22 mouse cellular contexts compared by ENCODE assay signal in the genomic region with DNA sequence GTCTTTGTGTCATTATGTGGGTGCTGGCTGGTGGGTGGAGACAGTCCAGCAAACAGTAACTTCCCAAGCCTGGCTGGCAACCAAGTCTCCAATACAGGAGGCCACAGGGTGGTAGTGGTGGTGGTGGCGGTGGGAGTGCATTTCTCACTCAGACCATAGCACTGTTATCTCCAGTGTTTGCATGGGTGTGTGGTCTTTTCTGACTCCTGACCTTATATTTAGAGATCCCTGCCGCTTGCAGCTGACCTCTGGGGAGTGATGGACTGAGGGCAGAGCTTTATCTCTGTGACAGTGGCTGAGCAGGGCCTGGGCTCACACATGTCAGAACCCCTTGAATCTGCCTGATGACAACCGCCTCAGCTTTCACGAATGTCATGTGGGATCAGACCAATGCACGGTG. TPM values are rescaled to one million over a fixed set of nuclear protein-coding genes. Genes with fewer than 3 reads are reported as not detected.
DNase-seq lines count a peak whose midpoint lies in the region; ATAC-seq and TF ChIP-seq lines count a peak whose summit lies in the region.
"Had no signal": no experiment of that assay in that cellular context is flagged by ENCODE, and none has a peak within 500 bp of the region (broad histone marks: within the 10 kb centered on the region; RNA-seq: fewer than 3 reads in every experiment).

No protein-coding gene starts in this region.

- 31% methylated on average over 5 of the region's 5 CpGs for WGBS in liver, embryonic 12.5 days (ENCODE audit: insufficient replicate concordance)
- 48% methylated on average over 5 of the region's 5 CpGs for WGBS in liver, postnatal 0 days (ENCODE audit: insufficient replicate concordance)
- WGBS in liver, embryonic 13.5 days (ENCODE audit: insufficient replicate concordance): 23% methylated on average over 5 of the region's 5 CpGs

- no peak for TF ChIP-seq CTCF in liver, postnatal 0 days (IDR thresholded peaks at IDR 0.05; ENCODE audit: low read depth)

- no peak overlapping the region for H3K9ac ChIP-seq in liver, embryonic 12.5 days
- H3K9ac ChIP-seq in liver, postnatal 0 days (replicated peaks): no peak overlapping the region
- no peak overlapping the region for H3K9ac ChIP-seq in liver, embryonic 13.5 days
- H3K9ac ChIP-seq: embryonic facial prominence, embryonic 12.5 days; embryonic facial prominence, embryonic 15.5 days; forebrain, embryonic 12.5 days; forebrain, embryonic 15.5 days; hindbrain, embryonic 12.5 days; hindbrain, embryonic 15.5 days had no signal

- peak; percentile 82 for DNase-seq in heart, adult 11 months
- no peak for DNase-seq in heart, adult 8-10 months (ENCODE audit: low spot score)
- no peak for DNase-seq in liver, postnatal 0 days
- no peak for DNase-seq in liver, embryonic 13.5 days
- DNase-seq in ovary, postnatal 10 days (ENCODE audit: low spot score): no peak
- DNase-seq: adrenal gland, postnatal 10 days; adrenal gland, postnatal 36 days; cerebellum, adult 18-20 months; cerebellum, adult 9-10 months; cerebellum, postnatal 14 days; gastrocnemius, postnatal 25 days; heart, adult 2 months had no signal

- ATAC-seq in liver, embryonic 12.5 days: peak; percentile 54
- no peak for ATAC-seq in liver, postnatal 0 days
- ATAC-seq in liver, embryonic 13.5 days (ENCODE audit: low read depth): peak; percentile 53
- ATAC-seq: forebrain, embryonic 15.5 days; Patski had no signal

- H3K4me1 ChIP-seq in liver, embryonic 12.5 days: peaks cover 11% of the 10 kb centered on the region
- no peaks in the 10 kb centered on the region for H3K4me1 ChIP-seq in liver, postnatal 0 days (ENCODE audit: insufficient read depth)
- H3K4me1 ChIP-seq in liver, embryonic 13.5 days (replicated peaks): peaks cover 12% of the 10 kb centered on the region
- H3K4me1 ChIP-seq: embryonic facial prominence, embryonic 12.5 days; embryonic facial prominence, embryonic 15.5 days; forebrain, embryonic 12.5 days; forebrain, embryonic 15.5 days; hindbrain, embryonic 12.5 days; hindbrain, embryonic 15.5 days had no signal

- H3K9me3 ChIP-seq in liver, embryonic 12.5 days (replicated peaks): no peaks in the 10 kb centered on the region
- H3K9me3 ChIP-seq in liver, postnatal 0 days (ENCODE audit: low read length): no peaks in the 10 kb centered on the region
- no peaks in the 10 kb centered on the region for H3K9me3 ChIP-seq in liver, embryonic 13.5 days (replicated peaks)
- H3K9me3 ChIP-seq: embryonic facial prominence, embryonic 12.5 days; embryonic facial prominence, embryonic 15.5 days; forebrain, embryonic 12.5 days; forebrain, embryonic 15.5 days; hindbrain, embryonic 12.5 days; hindbrain, embryonic 15.5 days had no signal

- no peak overlapping the region for H3K27ac ChIP-seq in liver, embryonic 12.5 days
- H3K27ac ChIP-seq in liver, postnatal 0 days (ENCODE audit: low read depth): no peak overlapping the region
- H3K27ac ChIP-seq in liver, embryonic 13.5 days: no peak overlapping the region
- H3K27ac ChIP-seq: embryonic facial prominence, embryonic 12.5 days; embryonic facial prominence, embryonic 15.5 days; forebrain, embryonic 12.5 days; forebrain, embryonic 15.5 days; heart, adult 2 months; hindbrain, embryonic 12.5 days; hindbrain, embryonic 15.5 days had no signal

- no peaks in the 10 kb centered on the region for H3K27me3 ChIP-seq in liver, embryonic 12.5 days (replicated peaks)
- H3K27me3 ChIP-seq in liver, postnatal 0 days (ENCODE audit: insufficient read depth, low read length): no peaks in the 10 kb centered on the region
- no peaks in the 10 kb centered on the region for H3K27me3 ChIP-seq in liver, embryonic 13.5 days
- H3K27me3 ChIP-seq: embryonic facial prominence, embryonic 12.5 days; embryonic facial prominence, embryonic 15.5 days; forebrain, embryonic 12.5 days; forebrain, embryonic 15.5 days; hindbrain, embryonic 12.5 days; hindbrain, embryonic 15.5 days; Patski had no signal

- no peak overlapping the region for H3K4me3 ChIP-seq in liver, embryonic 12.5 days
- H3K4me3 ChIP-seq in liver, postnatal 0 days (ENCODE audit: low read depth, low read length): no peak overlapping the region
- H3K4me3 ChIP-seq in liver, embryonic 13.5 days (replicated peaks): no peak overlapping the region
- H3K4me3 ChIP-seq: embryonic facial prominence, embryonic 12.5 days; embryonic facial prominence, embryonic 15.5 days; forebrain, embryonic 12.5 days; forebrain, embryonic 15.5 days; heart, adult 2 months; hindbrain, embryonic 12.5 days; hindbrain, embryonic 15.5 days had no signal

- H3K4me2 ChIP-seq in liver, embryonic 12.5 days: no peak overlapping the region
- H3K4me2 ChIP-seq in liver, postnatal 0 days (ENCODE audit: low read depth, low read length): no peak overlapping the region
- no peak overlapping the region for H3K4me2 ChIP-seq in liver, embryonic 13.5 days
- H3K4me2 ChIP-seq: embryonic facial prominence, embryonic 12.5 days; embryonic facial prominence, embryonic 15.5 days; forebrain, embryonic 12.5 days; forebrain, embryonic 15.5 days; heart, embryonic 11.5 days; hindbrain, embryonic 12.5 days; hindbrain, embryonic 15.5 days had no signal

- no peaks in the 10 kb centered on the region for H3K36me3 ChIP-seq in liver, embryonic 12.5 days
- H3K36me3 ChIP-seq in liver, postnatal 0 days (replicated peaks; ENCODE audit: insufficient read depth, low read length): no peaks in the 10 kb centered on the region
- no peaks in the 10 kb centered on the region for H3K36me3 ChIP-seq in liver, embryonic 13.5 days
- H3K36me3 ChIP-seq: embryonic facial prominence, embryonic 12.5 days; embryonic facial prominence, embryonic 15.5 days; forebrain, embryonic 12.5 days; forebrain, embryonic 15.5 days; hindbrain, embryonic 12.5 days; hindbrain, embryonic 15.5 days had no signal

- no peak for TF ChIP-seq EP300 in liver, postnatal 0 days (IDR thresholded peaks at IDR 0.05; ENCODE audit: low read depth)

RNA-seq across cellular contexts. Expression of a gene that starts 14.1 kb away (rescaled TPM):
- total RNA-seq in heart, adult 8-10 months (2022): 1 to 10 TPM; 3.8 to 5.3 (median 4.5) TPM
- 12.6 and 12.8 TPM in 2 replicates for polyA plus RNA-seq in liver, embryonic 12.5 days (2016; fragmentation: Nextera tagmentation; extraction: Ambion mirVana)
- polyA plus RNA-seq in liver, postnatal 0 days (2015; fragmentation: Nextera tagmentation; extraction: Ambion mirVana): 2.8 and 3.6 TPM in 2 replicates
- polyA plus RNA-seq in liver, embryonic 13.5 days (2015; fragmentation: Nextera tagmentation; extraction: Ambion mirVana): 3.4 and 4.1 TPM in 2 replicates

RNA-seq across cellular contexts. Expression of a gene that starts 58.8 kb away (rescaled TPM):
- under 1 TPM; 0.11 to 0.28 (median 0.20) TPM for total RNA-seq in heart, adult 8-10 months (2022)
- polyA plus RNA-seq in liver, embryonic 12.5 days (2016; fragmentation: Nextera tagmentation; extraction: Ambion mirVana): 0.18 and 0.25 TPM in 2 replicates
- polyA plus RNA-seq in liver, postnatal 0 days (2015; fragmentation: Nextera tagmentation; extraction: Ambion mirVana): 0.90 and 1.2 TPM in 2 replicates
- polyA plus RNA-seq in liver, embryonic 13.5 days (2015; fragmentation: Nextera tagmentation; extraction: Ambion mirVana): 0.13 and 0.21 TPM in 2 replicates
- total RNA-seq: gastrocnemius, adult 8-10 months; gastrocnemius, postnatal 25 days had no signal
- polyA plus RNA-seq: Patski had no signal
